Mouse (Mus musculus) heart, embryonic 11.5 days (tissue): Measurements from ENCODE around the gene Mical2. TPM values are rescaled to one million over a fixed set of nuclear protein-coding genes. Genes with fewer than 3 reads are reported as not detected.

Experiments used
- ATAC-seq: fragments of 200-750 bp; cut with Nextera tagmentation; replicated peaks from 2 replicates; pipeline ENCODE4 v1.8.0; 2017; ENCODE audit warnings: moderate library complexity; ENCODE audit not compliant: insufficient number of reproducible peaks, low FRiP score, low TSS enrichment
- H3K27ac ChIP-seq: fragments of 300-500 bp; sonication (generic); 2 replicates; pipeline ENCODE4 v1.5.1; 2014; ENCODE audit warnings: mild to moderate bottlenecking, low read depth, low read length
- H3K27me3 ChIP-seq: fragments of 300-500 bp; sonication (generic); 2 replicates; pipeline ENCODE4 v1.6.1; 2014; ENCODE audit warnings: mild to moderate bottlenecking, low read length, mixed read lengths; ENCODE audit not compliant: control insufficient read depth, insufficient read depth
- H3K36me3 ChIP-seq: fragments of 300-500 bp; sonication (generic); 2 replicates; pipeline ENCODE4 v1.6.1; 2014; ENCODE audit warnings: mild to moderate bottlenecking, low read length, moderate library complexity, mixed read lengths; ENCODE audit not compliant: control insufficient read depth, insufficient read depth
- H3K4me1 ChIP-seq: fragments of 300-500 bp; sonication (generic); 2 replicates; pipeline ENCODE4 v1.6.1; 2014; ENCODE audit warnings: low read length; ENCODE audit not compliant: control insufficient read depth, insufficient read depth
- H3K4me2 ChIP-seq: fragments of 300-500 bp; sonication (generic); 2 replicates; pipeline ENCODE4 v1.6.1; 2014; ENCODE audit warnings: mild to moderate bottlenecking, moderate library complexity
- H3K4me3 ChIP-seq: fragments of 300-500 bp; sonication (generic); 2 replicates; pipeline ENCODE4 v1.5.1; 2014; ENCODE audit warnings: low read depth, low read length
- H3K9ac ChIP-seq: fragments of 300-500 bp; sonication (generic); 2 replicates; pipeline ENCODE4 v1.6.1; 2014; ENCODE audit warnings: mild to moderate bottlenecking, low read depth, low read length, moderate library complexity
- H3K9me3 ChIP-seq: fragments of 300-500 bp; sonication (generic); replicated peaks from 2 replicates; pipeline ENCODE4 v1.6.1; 2016; ENCODE audit warnings: low read length; ENCODE audit not compliant: control insufficient read depth
- WGBS: fragments of 180-500 bp; shearing (Covaris S2); extraction: QIAGEN DNeasy Blood & Tissue Kit; methylation state at CpG from one replicate; pipeline ENCODE4 v1.1.7; 2014; ENCODE audit not compliant: insufficient replicate concordance; 5-methylcytosine and 5-hydroxymethylcytosine counted together
- polyA plus RNA-seq: library from polyadenylated mRNA; unstranded; fragments of >200 nt; fragmentation: Nextera tagmentation; extraction: Ambion mirVana; gene quantifications from 2 replicates; pipeline ENCODE4 v1.2.1, GENCODE M21; 2014

The Mical2 gene
- polyA plus RNA-seq, 1 experiment from 2014 or later: 117 TPM

GRCm38 (mm10) chr7:112362574-112363200 lies 137.0 kb downstream of the Mical2 start:
- peak overlapping the region; percentile 80 for H3K27ac ChIP-seq
- peaks cover under 1% of the 10 kb centered on the region; the same call in 1 of the 2 replicates for H3K36me3 ChIP-seq
- whole genome bisulfite sequencing: 40% methylated on average over 7 of the region's 7 CpGs
- no peak overlapping the region for H3K9ac ChIP-seq
- peaks cover 29% of the 10 kb centered on the region for H3K4me1 ChIP-seq
- no peak overlapping the region for H3K4me2 ChIP-seq
- H3K27me3 ChIP-seq: no peaks in the 10 kb centered on the region
- H3K4me3 ChIP-seq: no peak overlapping the region
- peak; percentile 52 for ATAC-seq
- no peaks in the 10 kb centered on the region for H3K9me3 ChIP-seq

DNA sequence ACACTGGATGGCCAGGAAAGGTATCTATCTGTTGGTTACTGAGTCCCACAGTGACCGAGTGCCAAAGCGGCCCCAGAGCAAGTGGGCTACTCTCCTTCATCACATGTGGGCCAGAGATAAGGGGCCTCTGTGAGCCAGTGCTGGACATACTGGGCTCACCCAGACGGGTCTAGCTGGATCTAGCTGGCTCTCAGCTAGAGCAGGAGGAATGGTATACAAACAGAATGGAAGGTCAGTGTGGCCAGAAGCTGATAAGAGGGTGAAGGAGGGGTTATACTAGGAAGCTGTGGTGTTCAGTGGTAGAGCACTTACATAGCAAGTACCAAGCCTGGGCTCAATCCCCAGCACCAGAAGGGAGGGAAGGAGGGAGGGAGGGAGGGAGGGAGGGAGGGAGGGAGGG lies 140.2 kb downstream of the Mical2 start:
- peaks cover 29% of the 10 kb centered on the region for H3K4me1 ChIP-seq
- H3K27ac ChIP-seq: peak overlapping the region; percentile 36; the same call in 1 of the 2 replicates
- ATAC-seq: no peak
- no peak overlapping the region for H3K9ac ChIP-seq
- WGBS: 41% methylated on average over 3 of the region's 3 CpGs
- no peaks in the 10 kb centered on the region for H3K9me3 ChIP-seq
- no peaks in the 10 kb centered on the region for H3K27me3 ChIP-seq
- H3K4me3 ChIP-seq: no peak overlapping the region
- H3K36me3 ChIP-seq: no peaks in the 10 kb centered on the region
- no peak overlapping the region for H3K4me2 ChIP-seq

DNA sequence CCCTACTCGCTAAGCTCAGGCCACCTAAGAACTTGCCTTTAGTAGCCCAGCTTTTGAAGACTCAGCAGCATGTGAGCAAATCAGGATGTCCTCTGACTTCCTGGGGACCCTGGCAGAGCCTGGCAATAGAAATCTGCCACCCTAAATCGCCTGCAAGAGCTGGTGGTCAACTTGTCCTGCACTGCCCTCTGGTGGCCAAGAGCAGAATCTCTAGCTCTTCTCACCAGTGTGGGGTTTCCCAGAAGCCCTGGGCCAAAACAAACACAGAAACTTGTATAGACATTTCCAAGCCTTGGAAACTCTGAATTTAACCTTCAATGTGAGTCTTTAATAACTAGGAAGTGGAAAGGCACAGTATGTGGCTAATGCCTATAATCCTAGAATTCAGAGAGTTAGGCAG lies 143.4 kb downstream of the Mical2 start:
- 32% methylated on average over 2 of the region's 2 CpGs for WGBS
- ATAC-seq: no peak

DNA sequence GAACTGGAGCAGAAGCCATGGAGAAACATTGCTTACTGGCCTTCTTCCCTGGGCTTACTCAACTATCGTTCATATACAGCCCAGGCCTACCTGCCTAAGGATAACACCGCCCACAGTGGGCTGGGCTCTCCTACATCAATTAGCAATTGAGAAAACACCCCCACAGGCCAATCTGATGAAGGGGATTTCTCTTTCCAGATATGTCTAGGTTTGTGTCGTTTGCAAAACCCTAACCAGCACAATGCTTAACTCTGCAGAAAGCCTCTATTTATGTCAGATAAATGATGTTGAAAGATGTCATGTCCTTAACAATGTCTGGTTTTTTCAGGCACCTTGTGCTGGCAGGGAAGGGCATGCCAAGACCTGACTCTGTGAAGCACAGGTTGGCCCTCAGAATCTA lies 144.3 kb downstream of the Mical2 start:
- Histone ChIP-seq H3K27ac (no peak overlapping the region), H3K9ac (no peak overlapping the region), H3K4me1 (peaks cover 8% of the 10 kb centered on the region), H3K4me3 (no peak overlapping the region), H3K9me3 (no peaks in the 10 kb centered on the region), H3K36me3 (no peaks in the 10 kb centered on the region), H3K4me2 (no peak overlapping the region), H3K27me3 (no peaks in the 10 kb centered on the region)
- ATAC-seq: no peak
- WGBS: 79% methylated on average over 3 of the region's 3 CpGs

More for the DNA sequence above, 143.4 kb downstream of the Mical2 start:
- no peak overlapping the region for H3K9ac ChIP-seq
- H3K9me3 ChIP-seq: no peaks in the 10 kb centered on the region
- H3K4me1 ChIP-seq: peaks cover 8% of the 10 kb centered on the region
- no peaks in the 10 kb centered on the region for H3K36me3 ChIP-seq
- H3K4me2 ChIP-seq: no peak overlapping the region
- no peak overlapping the region for H3K4me3 ChIP-seq
- no peak overlapping the region for H3K27ac ChIP-seq
- no peaks in the 10 kb centered on the region for H3K27me3 ChIP-seq

DNA sequence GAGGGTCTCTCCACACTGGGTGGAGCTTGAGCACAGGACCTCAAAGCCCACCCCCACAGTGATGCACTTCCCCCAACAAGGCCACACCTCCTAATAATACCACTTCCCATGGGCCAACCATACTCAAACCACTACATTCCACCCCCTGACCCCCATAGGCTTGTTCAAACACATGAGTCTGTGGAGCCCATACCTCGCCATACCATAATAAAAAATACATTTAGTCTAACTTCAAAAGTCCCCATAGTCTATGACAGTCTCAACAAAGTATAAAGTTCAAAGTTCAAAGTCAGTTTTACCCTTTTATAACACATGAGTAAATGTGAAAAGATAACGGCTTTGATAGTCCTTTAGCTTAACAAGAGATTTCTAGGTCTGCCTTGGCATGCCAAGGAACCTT lies 145.7 kb downstream of the Mical2 start:
- 84% methylated on average over 2 of the region's 2 CpGs for WGBS
- ATAC-seq: no peak
- no peaks in the 10 kb centered on the region for H3K9me3 ChIP-seq
- H3K4me3 ChIP-seq: no peak overlapping the region
- H3K27me3 ChIP-seq: no peaks in the 10 kb centered on the region
- H3K4me1 ChIP-seq: peaks cover 13% of the 10 kb centered on the region; the same call in 1 of the 2 replicates
- H3K4me2 ChIP-seq: no peak overlapping the region
- no peaks in the 10 kb centered on the region for H3K36me3 ChIP-seq
- no peak overlapping the region for H3K9ac ChIP-seq
- H3K27ac ChIP-seq: no peak overlapping the region

DNA sequence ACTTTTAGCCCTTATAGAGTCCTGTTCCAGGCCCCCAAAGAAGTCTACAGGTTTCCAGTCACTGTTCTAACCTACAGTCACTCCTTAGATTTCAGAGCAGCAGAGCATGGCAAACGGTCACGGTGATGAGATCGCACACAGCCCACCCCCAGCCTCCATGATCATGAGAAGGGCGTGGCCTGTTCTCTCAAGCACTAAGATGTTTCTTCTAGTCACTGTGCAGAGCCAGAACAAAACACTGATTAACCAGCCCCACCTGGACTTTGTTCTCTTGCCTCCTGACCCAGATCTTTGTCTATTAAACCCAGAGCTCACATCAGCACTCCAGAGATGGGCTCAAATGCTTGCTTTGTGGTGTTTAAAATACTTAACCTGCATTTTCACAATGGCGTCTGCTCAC lies 148.4 kb downstream of the Mical2 start:
- 85% methylated on average over 5 of the region's 5 CpGs for WGBS

DNA sequence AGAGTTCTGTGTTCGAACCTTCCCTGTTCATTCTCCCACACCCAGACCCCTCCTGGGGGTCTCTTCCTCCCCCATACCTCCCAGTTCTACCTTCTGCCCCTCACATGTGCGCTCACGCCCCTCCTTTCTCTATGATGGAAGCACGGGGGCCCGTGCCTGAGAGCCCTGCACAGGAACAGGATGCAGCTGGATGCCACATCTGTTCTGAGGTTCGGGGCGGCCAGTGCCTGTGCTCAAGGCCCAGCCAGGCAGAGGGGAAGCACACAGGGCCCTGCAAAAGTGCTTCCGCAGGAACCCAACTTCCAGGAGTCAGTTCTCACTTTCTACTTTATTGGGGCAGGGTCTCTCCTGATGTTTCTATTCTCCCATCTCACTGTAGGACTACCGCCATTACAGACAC lies 149.4 kb downstream of the Mical2 start:
- H3K4me1 ChIP-seq: peaks cover 19% of the 10 kb centered on the region; the same call in 1 of the 2 replicates
- H3K9ac ChIP-seq: no peak overlapping the region
- H3K27ac ChIP-seq: peak overlapping the region; percentile 86
- no peaks in the 10 kb centered on the region for H3K9me3 ChIP-seq
- H3K4me2 ChIP-seq: no peak overlapping the region
- WGBS: 72% methylated on average over 9 of the region's 9 CpGs
- no peaks in the 10 kb centered on the region for H3K36me3 ChIP-seq
- ATAC-seq: no peak
- H3K27me3 ChIP-seq: no peaks in the 10 kb centered on the region
- no peak overlapping the region for H3K4me3 ChIP-seq

More for the DNA sequence above, 148.4 kb downstream of the Mical2 start:
- Histone ChIP-seq H3K4me1 (peaks cover 19% of the 10 kb centered on the region; the same call in 1 of the 2 replicates), H3K27me3 (no peaks in the 10 kb centered on the region), H3K4me2 (no peak overlapping the region), H3K9ac (no peak overlapping the region), H3K4me3 (no peak overlapping the region), H3K36me3 (no peaks in the 10 kb centered on the region), H3K27ac (no peak overlapping the region), H3K9me3 (no peaks in the 10 kb centered on the region)
- ATAC-seq: no peak

GRCm38 (mm10) chr7:112375900-112376299 lies 150.2 kb downstream of the Mical2 start:
- ATAC-seq: peak; percentile 64; the same call in 1 of the 2 replicates
- whole genome bisulfite sequencing: 23% methylated on average over 5 of the region's 5 CpGs
- no peaks in the 10 kb centered on the region for H3K9me3 ChIP-seq
- H3K27me3 ChIP-seq: no peaks in the 10 kb centered on the region
- H3K4me2 ChIP-seq: no peak overlapping the region
- no peak overlapping the region for H3K9ac ChIP-seq
- H3K36me3 ChIP-seq: no peaks in the 10 kb centered on the region
- H3K4me1 ChIP-seq: peaks cover 19% of the 10 kb centered on the region; the same call in 1 of the 2 replicates
- no peak overlapping the region for H3K4me3 ChIP-seq
- peak overlapping the region; percentile 86 for H3K27ac ChIP-seq

DNA sequence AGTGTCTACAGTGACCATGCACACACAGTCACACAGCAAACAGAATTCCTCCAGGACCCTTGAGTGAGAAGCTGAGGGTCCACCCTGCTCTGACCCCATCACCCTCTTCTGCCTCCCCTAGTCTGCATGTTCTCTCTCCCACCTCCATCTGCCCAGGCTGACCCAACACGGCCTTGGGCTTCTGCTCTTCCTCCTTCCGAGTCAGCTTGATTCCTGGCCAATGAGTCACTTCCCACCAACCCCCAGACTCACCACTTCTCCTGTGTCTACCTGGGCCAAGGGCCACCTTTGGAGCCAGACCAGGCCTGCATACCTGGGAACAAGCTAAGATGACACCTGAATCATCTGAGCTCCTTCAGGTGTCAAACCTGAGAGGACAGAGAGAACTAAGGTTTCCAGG lies 151.0 kb downstream of the Mical2 start:
- H3K4me1 ChIP-seq: peaks cover 19% of the 10 kb centered on the region; the same call in 1 of the 2 replicates
- H3K27me3 ChIP-seq: no peaks in the 10 kb centered on the region
- no peak for ATAC-seq
- no peak overlapping the region for H3K4me2 ChIP-seq
- H3K9me3 ChIP-seq: no peaks in the 10 kb centered on the region
- 24% methylated on average over 2 of the region's 2 CpGs for WGBS
- peak overlapping the region; percentile 13 for H3K9ac ChIP-seq
- peak overlapping the region; percentile 85 for H3K27ac ChIP-seq
- H3K36me3 ChIP-seq: no peaks in the 10 kb centered on the region
- H3K4me3 ChIP-seq: no peak overlapping the region
